Mouse (Mus musculus) cerebellum, adult (tissue): ENCODE results near the gene Src.
"Not testable (repeated sequence)": the region's sequence is repeated elsewhere in the genome, so short reads cannot be mapped to it uniquely, and the experiment has no call there.

Source experiments
- ATAC-seq: cut with Nextera tagmentation; 2 replicates; pipeline ENCODE4 v1.9.2; 2017; ENCODE audit warnings: mild to moderate bottlenecking, moderate library complexity, mixed read lengths; ENCODE audit not compliant: insufficient number of reproducible peaks, low FRiP score, low TSS enrichment

The Src gene

DNA sequence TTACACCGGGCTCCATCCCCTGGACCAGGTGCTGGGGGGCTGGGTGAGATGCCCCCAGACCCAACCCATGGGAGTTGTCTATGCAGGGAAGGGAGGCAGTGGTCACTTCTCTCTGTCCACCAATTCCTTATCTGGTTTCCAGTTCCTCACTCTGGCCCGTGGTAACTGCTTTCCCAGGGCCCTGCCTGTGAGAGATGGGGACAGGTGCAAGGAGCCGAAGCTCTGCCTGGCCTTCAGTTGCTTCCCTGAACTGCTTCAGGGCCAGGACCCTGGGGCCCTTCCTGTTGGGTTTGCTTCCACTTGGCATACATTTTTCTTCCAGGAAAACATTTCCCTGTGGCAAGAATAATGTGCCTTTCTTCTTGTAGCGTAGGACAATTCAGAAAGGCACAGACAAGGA, 54.2 kb downstream of the Src start:
- no peak for ATAC-seq

DNA sequence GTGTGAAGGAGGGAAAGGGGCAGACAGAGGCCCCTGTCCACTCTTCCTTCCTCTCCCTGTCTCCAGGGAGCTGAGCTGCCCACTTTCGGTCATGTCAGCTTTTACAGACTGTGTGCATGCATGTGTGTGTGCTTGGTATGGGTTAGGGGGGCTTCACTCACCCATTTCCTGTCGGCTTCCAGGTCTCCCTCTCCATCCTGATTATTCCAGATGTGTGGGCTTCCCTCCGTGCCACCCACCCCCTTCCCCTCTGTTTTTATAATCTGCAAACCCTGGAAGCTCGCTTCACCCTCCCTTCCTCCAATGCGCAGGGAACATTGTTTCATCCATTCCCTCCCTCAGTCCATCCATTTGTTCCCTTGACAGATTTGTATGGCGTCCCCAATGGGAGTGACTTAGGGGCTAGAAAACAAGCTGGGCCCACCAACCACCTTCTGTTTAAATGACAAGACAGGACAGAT, 56.1 kb downstream of the Src start:
- no peak for ATAC-seq

DNA sequence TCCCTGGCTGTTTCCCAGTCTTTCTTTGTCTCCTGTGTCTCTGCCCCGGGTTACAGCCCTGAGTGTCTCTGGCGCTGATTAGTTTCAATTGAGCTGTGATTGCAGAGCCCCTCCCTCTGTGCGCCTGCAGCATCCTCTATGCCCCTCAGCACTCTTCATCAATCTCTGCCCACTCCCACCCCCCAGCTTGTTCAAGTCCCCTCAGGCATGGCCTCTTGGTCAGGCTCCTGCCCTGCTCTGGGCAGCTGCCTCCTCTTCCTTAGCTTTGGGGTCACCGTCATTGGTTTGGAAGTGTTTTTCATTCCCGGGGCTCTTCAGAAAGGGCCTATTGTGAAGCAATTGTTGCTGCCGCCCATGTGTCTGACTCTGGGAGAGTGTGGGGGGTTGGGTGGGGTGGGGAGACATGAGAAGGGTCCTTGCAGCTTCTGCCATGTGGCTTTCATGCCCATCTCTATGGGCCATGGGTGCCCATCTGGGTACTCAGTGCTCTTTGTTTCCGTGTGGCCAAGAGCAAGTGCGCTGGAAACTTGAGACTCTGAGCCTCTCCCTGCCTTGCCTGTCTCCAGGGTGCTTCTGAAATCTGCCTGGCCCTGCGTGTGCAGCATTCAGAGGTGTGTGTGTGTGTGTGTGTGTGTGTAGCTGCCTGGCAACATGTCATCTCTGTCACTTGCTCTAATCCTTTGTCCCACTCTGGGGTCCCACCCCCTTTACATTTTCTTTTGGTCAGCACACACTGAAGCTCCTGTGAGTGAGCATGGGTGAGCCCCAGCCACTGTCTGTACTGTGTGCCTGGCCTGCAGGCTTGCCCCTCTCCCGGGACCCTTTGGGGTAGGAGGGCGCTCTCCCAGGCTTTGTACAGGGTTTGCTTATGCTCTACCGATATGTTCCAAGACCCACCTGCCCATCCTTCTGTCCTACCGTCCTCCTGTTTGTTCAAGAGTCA, 57.5 kb downstream of the Src start:
- ATAC-seq = no peak

DNA sequence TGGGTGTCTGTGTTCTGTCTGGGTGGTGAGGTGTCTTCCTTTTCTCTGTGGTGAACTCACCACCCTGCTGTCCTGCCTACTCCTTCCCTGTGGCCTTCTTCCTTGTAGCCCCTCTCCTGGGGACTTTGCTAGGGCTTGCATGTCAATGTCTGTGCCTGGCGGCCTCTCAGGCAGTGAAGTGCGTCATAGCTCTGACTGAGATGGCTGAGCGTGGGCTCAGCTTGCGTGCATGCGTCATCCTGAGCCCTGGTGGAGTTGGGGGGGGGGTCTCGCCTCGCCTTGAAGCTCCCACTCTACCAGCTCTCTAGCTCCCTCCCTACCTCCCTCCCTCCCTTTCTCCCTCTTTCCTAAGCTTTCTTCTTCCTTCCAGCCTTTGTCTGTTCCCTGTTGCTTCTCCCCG, 60.4 kb downstream of the Src start:
- ATAC-seq = no peak

DNA sequence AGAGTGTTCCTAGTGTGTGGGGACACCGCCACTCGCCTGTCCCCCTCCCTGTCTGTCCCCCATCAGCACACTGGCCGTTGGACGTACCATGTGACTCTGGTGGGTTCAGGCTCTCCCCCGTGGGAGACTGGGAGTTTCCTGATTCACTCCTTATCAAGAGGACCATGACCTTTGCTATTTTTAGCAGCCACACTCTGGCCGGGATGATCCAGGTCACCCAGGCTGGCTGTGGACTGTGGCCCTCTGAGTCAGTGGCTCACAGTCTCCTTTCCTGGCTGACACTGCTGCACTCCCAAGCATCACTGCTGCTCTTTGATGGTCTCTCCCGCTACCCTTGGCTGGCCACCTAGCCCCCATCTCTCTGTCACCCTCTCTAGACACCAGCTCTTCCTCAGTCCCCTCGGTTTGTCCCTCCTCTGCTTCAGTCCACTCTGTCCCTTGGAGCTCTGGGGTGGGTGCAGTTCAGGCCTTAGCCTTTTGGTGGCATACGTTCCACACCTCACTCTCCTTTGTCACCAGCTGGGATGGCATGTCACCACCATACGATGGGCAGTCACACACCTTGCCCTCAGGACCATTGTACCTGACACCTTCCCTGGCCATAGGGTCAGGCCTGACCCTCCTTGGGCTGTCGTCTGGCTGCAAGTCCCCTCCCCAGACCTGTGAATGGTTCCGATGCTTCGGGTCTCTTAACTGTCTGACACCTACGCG, 61.8 kb downstream of the Src start:
- peak; percentile 37; the same call in 1 of the 2 replicates for ATAC-seq

DNA sequence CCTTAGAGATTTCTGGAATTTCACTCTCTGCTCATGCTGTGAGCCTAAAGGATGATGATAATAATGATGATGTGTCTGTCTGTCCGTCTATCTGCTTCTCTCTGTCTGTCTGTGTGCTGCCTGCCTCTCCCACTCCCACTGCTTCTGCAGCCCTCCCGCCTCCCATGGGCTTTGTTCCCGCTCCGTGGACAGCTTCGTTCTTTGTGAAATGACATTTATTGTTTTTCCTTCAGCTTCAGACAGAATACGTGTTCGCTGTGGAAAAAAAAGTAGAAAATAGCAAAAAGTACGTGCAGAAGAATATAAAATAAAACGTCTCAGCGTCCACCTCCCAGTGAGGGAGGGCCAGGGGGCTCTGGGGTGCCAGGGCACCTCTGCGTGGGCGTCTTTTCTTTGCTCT, 64.5 kb downstream of the Src start:
- no peak for ATAC-seq

DNA sequence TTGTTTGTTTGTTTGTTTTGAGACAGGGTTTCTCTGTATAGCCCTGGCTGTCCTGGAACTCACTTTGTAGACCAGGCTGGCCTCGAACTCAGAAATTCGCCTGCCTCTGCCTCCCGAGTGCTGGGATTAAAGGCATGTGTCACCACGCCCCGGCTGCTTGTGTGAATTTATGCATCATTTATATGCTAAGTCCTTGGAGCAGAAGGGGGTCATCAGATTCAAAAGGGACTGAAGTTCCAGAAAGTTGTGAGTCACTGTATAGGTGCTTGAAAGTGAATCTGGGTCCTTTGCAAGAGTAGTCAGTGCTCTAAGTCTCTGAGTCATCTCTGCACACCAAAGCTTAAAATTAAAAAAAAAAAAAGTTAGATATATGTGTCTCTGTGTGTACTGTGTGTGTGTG, 68.3 kb downstream of the Src start:
- ATAC-seq = not testable (repeated sequence)

DNA sequence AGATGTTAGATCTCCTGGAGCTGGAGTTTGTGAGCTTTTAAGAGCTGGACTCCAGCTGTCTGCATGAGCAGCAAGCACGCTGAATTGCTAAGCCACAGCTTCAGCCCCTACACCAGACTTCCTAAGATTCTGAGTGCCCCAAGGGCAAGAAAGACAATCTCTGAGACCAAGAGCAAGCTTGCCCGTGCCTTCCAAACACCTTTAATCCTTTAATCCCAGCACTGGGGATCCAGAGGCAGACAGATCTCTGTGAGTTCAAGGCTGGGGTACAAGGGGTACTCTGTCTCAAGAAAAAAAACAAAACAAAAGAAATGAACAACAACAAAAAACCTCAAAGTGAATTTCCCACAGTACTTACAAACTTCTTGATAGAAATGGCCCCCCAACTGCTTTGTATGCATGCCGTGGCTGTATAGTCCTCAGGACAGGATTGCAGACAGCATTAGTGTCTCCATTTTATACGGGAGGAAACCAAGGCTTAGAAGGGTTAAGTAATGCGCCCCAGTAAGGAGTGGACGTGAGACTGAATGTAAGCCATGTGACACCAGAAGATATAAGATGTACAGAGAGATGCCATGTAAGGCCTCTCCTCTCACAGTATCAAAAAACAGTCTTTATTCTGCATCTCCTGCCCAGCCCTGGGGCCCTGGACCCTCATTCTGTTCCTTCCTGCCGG, 68.9 kb downstream of the Src start:
- ATAC-seq = no peak

DNA sequence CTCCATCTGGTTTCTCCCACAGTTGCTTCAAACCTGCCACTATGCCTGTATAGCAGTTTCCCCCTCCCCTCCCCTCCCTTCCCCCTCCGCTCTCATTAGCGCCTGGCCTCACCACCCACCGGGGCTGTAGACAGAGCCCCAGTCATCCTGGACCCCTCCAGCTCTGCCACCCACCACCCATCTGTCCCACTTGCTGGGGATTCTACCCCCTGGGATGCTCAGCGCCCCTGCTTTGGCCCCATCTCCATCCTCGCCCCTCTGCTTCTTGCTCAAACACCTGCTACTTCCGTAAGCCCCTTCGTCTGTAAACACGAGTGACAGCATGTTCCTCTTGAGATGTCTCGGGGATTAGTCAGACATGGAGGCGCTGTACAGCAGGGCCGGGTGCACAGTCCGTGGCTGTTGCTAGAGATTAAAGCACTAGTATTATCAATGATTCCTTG, 69.5 kb downstream of the Src start:
- no peak for ATAC-seq

DNA sequence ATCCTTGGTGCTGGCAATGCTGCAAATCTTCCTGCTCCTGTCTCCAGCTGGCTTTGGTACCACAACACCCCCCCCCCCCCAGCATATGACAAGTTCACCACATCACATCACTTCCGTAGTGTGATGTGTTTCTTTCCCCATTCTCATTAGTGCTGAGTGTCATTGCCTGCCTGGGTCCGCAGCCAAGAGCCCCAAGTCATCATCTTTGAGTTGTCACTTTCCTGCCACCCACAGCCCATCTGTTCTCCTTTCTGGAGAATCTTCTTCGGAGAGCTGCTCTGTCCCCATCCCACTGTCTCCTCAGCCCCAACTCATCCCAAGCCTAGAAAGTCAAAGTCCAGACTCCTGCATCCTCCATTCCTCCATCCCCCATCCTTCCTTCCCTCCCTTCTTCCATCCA, 75.0 kb downstream of the Src start:
- ATAC-seq = no peak

DNA sequence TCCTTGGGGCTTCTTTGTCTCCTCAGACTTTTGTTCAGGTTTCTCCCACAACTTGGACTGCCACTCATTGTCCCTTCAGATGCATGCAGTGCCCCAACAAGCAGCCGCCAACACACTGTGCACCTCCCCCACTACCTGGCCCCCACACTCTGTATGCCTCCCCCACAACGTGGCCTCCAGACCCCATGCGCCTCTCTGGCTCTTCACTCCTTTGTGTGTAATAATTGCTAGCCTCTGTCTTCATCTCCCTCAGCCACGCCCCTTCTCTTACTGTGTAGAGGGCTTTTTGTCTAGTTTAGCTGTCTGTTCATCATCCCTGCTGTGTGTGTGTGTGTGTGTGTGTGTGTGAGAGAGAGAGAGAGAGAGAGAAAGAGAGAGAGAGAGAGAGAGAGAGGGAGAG, 80.3 kb downstream of the Src start:
- ATAC-seq = no peak

DNA sequence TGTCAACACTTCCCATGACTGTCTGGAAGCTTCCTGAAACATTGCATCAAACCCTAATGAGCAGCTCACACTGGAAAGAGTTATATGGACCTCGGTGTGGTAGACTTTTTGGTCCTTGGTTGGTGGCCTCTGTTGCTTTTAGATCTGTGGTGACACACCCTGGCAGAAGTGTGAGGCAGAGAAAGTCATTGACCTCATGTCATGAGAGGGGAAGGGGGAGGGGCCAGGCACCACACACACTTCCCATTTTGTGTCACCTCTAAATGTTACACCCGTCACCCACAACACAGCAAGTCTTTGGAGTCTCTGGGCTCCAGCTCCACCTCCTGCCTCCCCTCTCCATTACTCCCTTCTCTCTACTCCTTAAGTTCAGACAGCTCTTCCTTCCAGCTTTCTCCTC, 82.1 kb downstream of the Src start:
- no peak for ATAC-seq

DNA sequence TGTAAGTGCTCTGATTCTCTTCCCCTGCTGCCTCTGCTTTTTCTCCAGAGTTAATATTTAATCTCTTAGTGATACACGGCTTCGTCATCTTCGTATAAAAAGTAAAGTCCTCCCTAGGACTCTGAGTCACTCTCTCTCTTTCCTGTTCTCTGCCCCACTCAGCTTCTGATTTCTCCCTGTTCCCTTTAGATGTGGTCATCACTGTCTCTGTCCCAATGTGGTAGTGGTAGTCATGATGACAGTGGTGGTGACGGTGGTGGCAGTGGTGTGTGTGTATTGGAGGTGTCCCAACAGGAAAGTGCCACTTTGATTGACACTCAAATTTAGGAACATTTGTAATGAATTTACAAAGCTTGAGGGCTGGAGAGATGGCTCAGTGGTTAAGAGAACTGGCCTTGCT, 83.1 kb downstream of the Src start:
- ATAC-seq = no peak

DNA sequence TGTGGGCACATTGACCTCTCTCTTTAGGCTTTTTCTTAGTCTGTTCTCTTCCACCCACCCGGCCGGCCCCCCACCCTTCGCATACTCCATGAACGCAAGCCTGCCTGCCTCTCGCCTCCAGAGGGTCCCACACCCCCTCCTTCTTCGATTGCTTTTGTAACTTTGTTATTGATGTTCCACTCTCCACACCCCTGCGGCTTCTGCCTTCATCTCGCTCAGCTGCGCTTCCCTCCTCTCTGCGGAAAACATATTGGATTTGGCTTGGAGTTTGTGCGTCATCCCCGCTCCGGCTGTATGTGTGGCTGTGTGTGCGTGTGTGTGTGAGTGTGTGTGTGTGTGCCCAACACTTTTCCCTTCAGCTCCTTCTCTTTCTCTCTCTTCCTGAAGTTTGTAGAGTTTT, 88.5 kb downstream of the Src start:
- ATAC-seq = no peak

DNA sequence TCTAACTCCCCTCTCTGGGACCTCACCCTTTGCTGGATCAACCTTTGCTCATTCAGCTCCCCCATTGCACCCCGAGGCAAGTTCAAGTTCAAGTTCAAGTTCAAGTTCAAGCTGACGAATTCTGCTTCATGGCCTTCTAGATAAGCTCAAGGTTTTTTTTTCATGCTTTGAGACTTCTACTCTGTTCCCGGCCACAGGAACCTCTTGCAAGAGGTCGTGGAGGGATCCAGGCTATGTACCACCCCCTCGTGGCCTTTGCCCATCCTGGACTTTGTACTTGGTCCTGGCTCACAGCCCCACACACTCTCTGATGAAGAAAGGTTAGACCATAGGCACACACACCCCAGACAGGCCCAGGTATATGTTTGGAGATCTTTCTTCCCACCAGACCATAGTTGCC, 90.9 kb downstream of the Src start:
- ATAC-seq = no peak

DNA sequence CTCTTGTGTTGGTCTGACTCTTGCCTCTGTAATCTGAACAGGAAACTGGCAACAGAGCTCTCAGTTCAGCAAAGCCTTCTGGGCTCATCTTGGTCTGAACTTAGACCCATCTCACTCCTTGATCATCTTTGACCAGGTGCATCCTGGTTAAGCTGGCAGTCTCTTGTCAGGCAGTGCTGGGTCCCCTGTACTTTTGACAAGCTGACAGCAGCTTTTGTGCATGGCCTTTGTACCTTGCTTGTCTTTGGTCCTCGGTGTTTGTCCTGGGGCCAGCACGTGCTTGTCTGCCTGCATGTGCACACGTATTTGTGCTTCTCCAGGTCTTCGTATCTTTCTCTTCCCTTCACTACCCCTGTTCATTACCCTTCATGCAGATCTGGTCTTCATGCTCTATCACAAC, 91.8 kb downstream of the Src start:
- no peak for ATAC-seq

DNA sequence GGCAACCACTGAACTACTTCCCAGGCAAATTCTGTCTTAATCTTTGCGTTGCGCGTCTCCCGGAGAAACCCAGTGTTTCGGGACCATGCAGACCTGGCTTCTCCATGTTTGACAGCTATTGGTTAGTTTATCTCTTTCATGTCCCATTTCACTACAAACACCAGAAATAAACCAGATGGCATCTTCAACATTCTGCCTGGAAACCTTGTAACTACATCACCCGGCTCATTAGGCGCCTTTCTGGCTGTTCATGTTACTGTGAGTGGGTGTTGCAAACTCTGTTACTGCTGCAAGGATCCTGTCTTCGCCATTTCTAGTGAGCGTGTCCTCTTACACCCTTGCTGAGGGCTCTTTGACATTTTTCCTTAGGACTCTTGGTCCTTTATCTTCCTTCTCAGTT, 94.6 kb downstream of the Src start:
- no peak for ATAC-seq

DNA sequence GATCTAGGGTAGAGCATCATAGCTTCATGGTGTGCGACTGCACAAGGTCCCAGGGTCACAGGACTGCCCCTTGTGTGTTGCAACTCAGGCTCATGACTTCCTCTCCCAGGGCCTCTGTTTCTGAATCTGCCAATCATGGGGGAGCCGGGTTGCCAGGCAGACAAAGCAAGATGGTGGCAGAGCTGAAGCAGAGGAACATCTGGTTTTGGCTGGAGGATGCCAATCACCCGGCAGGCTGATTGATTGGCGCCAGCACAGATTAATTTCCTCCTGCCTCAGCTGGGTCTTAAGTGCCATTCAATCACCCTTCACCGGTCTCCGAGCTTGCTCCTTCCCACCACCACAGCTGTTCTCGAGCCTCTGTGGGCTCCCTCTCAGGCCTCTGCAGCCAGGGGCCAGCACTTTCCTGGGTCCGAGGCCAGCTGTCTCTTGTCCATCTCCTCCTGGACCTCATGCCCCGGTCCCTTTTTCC, 95.5 kb downstream of the Src start:
- no peak for ATAC-seq

DNA sequence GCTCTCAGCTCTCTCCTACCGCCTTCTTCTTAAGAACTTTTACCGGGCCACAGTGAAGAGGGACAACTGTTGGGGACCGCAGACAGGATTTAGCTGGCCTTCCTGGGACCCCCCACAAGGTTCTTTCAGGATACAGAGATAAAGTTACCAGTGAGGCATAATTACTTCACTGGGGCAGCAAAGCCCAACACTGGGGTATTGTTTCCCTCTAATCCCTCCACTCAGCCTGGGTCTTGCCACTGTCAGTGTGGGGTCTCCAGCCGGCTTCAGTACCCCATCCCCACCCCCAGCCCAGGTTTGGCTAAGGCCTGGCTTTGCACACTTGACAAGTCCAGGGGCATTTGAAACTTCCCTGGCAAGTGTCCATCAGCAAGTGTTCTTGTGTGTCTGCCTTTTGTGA, 96.1 kb downstream of the Src start:
- ATAC-seq = no peak

DNA sequence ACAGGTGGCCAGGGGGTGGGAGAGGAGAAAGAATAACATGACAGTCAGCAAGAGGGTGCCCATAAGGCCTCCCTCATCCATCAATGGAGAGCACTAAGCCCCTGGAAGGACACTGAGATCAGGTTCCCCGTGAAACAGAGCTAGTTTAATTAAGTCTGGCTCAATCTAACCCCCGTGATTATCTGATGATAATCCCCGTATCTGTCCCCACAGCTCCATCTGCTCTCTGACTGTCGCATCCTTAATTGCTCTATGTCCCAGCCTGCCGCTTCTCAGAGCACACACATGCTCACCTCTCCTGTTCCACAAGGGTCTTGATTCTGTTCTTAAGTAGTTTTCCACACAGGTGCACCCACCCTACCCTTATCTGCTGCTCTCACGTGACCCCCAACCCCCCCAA, 99.3 kb downstream of the Src start:
- ATAC-seq = no peak

DNA sequence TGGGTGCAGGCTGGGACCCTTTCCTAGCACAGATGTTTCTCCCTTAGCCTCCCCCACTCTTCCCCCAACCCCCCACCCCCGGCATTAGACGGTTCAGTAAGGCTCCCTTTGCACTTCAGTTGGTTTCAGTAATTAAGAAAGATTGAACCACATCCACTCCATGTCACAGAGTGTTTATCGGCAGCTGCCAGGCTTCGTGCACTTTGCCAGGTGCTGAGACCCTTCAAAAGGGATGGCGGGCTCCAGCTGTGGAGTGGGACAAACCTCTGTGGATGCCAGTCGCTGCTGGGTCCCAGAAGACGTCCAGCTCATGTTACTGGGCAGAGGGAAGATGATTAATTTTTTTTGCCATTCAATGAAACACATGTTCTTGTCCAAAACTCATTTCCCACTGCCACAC, 100.2 kb downstream of the Src start:
- ATAC-seq = no peak
